Mouse (Mus musculus): ENCODE results near the gene Aoc2. TPM values are rescaled to one million over a fixed set of nuclear protein-coding genes. Genes with fewer than 3 reads are reported as not detected.

The Aoc2 gene
- total and polyA plus RNA-seq, 3 experiments: 12.1 to 21.1 TPM; not detected in 1

- no peaks in the 10 kb centered on the region for H3K27me3 ChIP-seq (ENCODE audit: control insufficient read depth in 1 of 2, insufficient read depth in 2 of 2, low read length in 2 of 2)
- TF ChIP-seq USF2 (IDR thresholded peaks at IDR 0.05; ENCODE audit: borderline replicate concordance in 1 of 2, insufficient read depth in 1 of 2, low read depth in 1 of 2, low read length in 2 of 2) (no peak), ZNF384 (IDR thresholded peaks at IDR 0.05; ENCODE audit: low read depth, low read length) (no peak), POLR2AphosphoS2 (IDR thresholded peaks at IDR 0.05; ENCODE audit: low read length) (no peak), ETS1 (IDR thresholded peaks at IDR 0.05; ENCODE audit: low read depth, low read length) (no peak), RAD21 (IDR thresholded peaks at IDR 0.05; ENCODE audit: low read depth, low read length) (no peak), JUND (IDR thresholded peaks at IDR 0.05; ENCODE audit: low read depth, low read length) (no peak), NELFE (IDR thresholded peaks at IDR 0.05; ENCODE audit: low read depth, low read length) (no peak), MAZ (IDR thresholded peaks at IDR 0.05; ENCODE audit: low read depth, low read length) (no peak), MEF2A (IDR thresholded peaks at IDR 0.05; ENCODE audit: extremely low read depth, insufficient replicate concordance, low read depth, low read length, poor library complexity, severe bottlenecking) (no peak), ZKSCAN1 (IDR thresholded peaks at IDR 0.05; ENCODE audit: low read depth, low read length) (no peak), CTCF (IDR thresholded peaks at IDR 0.05 in 2 of 3, conservative IDR thresholded peaks at IDR 0.05 in 1 of 3; ENCODE audit: control insufficient read depth in 1 of 3, insufficient read depth in 1 of 3, low read depth in 2 of 3, low read length in 3 of 3, poor library complexity in 1 of 3, severe bottlenecking in 1 of 3) (no peak), GATA1 (IDR thresholded peaks at IDR 0.05; ENCODE audit: low read depth, low read length) (no peak), HCFC1 (IDR thresholded peaks at IDR 0.05; ENCODE audit: low read depth, low read length) (no peak), BHLHE40 (IDR thresholded peaks at IDR 0.05; ENCODE audit: borderline replicate concordance, low read depth, low read length) (no peak), CHD1 (IDR thresholded peaks at IDR 0.05; ENCODE audit: low read depth, low read length) (no peak), POLR2AphosphoS5 (IDR thresholded peaks at IDR 0.05; ENCODE audit: borderline replicate concordance, low read depth, low read length) (no peak), MXI1 (IDR thresholded peaks at IDR 0.05; ENCODE audit: low read depth, low read length) (no peak), MYB (IDR thresholded peaks at IDR 0.05; ENCODE audit: low read depth, low read length) (no peak)
- no peaks in the 10 kb centered on the region for H3K9me3 ChIP-seq (replicated peaks; ENCODE audit: insufficient read depth, low read length)
- peak overlapping the region; percentile 80 for H3K4me3 ChIP-seq (ENCODE audit: control insufficient read depth in 1 of 2, insufficient read depth in 1 of 2, low read depth in 2 of 2, low read length in 2 of 2)
- peaks cover 9 to 15% of the 10 kb centered on the region in 2 experiments for H3K36me3 ChIP-seq (ENCODE audit: control insufficient read depth in 1 of 2, insufficient read depth in 2 of 2, low read length in 2 of 2)
- peak overlapping the region; percentile 84 for H3K9ac ChIP-seq (ENCODE audit: control insufficient read depth, low read depth, low read length, poor library complexity, severe bottlenecking)
- H3K4me1 ChIP-seq (ENCODE audit: control insufficient read depth in 1 of 2, insufficient read depth in 2 of 2, low read length in 2 of 2): peaks cover 5 to 17% of the 10 kb centered on the region in 2 experiments
- peak; percentile 54 for DNase-seq (ENCODE audit: low read depth, low spot score)
- 0 out of 2 replicates have a peak overlapping the region, but pooled peaks have one; percentile 11 for H3K27ac ChIP-seq (ENCODE audit: control insufficient read depth, low read depth, low read length)
- H3K79me2 ChIP-seq (ENCODE audit: control insufficient read depth, insufficient read depth, low read length, poor library complexity): peaks cover 29% of the 10 kb centered on the region
Observed at GRCm38 (mm10) chr11:101301299-101302003, 23.4 kb upstream of the Aoc2 start.
